Mouse (Mus musculus) frontal cortex, adult (tissue): ENCODE results near the gene Brwd3.

Experiments
- ATAC-seq: cut with Nextera tagmentation; 2 replicates; pipeline ENCODE4 v1.9.2; 2017; ENCODE audit warnings: mild to moderate bottlenecking, moderate library complexity, mixed read lengths; ENCODE audit not compliant: low TSS enrichment

The Brwd3 gene

DNA sequence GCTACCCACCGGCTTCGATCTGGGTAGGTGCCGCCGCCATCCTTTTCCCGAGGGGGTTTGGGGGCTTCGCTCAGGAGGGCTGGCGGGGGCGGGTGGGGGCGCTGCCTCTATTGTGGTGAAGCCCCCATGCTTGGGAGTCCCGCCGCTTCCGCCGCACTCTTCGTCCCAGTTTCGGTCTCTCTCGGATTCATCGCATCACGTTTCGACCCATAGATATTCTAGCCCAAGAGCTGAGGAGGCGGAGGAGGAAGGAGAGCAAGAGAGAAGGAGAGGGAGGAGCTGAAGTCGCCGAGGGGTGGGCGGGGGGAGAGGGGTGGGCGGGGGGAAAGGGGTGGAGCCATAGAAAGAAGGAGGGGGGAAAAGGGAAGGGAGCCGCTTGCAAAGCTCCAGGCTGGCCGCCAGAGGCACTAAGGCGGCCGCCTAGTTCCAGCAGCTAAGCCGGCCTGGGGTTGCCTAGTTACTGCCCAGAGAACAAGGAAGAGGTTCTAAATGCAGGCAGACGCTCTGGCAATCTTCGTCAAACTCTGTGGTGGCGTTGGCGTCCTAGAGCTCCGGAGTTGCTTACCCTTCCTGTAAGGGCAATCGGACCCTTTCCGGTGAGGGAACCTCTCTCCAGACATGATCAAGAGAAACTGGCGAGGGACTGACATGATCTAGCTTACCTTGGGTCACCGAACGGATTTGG, at the start of gene Brwd3:
Gene Brwd3, minus strand, starts transcription at position 283 of the 685 bp plus-strand sequence.
- peak; percentile 97 for ATAC-seq

DNA sequence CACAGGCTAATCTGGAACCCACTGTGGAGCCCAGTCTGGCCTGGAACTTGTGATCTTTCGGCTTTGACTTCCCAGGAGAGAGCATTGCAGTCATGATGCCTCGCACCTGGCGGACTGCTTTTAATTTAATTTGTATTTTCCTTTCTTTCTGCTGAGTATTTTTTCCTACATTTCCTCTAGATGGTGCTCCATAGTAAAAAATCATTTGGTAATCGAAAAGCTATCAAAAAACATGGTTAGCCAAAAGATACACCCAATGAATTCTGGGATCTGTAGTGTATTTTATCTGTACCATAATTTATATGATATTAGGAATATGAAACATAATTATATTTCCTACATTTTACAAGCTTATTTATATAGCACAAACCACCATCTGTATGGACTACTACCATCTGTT, 28.5 kb upstream of the Brwd3 start:
- peak; percentile 55; the same call in 1 of the 2 replicates for ATAC-seq

DNA sequence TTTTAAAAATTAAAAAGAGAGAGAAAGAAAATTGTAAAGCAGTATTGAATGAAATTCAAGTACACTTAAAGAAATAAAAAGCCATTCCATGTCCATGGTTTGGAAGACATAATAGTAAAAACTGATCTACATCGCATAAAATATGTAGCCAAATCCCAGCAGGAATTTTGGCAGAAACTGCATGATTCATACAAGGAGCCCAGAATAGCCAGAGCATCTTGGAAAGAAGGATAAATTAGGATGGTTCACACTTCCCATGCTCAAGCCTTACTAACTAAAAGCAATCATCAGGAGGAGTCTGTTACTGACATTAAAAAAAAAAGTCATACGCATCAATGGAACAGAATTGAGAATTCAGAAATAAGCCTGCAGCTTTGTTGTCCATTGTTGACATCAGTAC, 8.5 kb upstream of the Brwd3 start:
- peak; percentile 98 for ATAC-seq

DNA sequence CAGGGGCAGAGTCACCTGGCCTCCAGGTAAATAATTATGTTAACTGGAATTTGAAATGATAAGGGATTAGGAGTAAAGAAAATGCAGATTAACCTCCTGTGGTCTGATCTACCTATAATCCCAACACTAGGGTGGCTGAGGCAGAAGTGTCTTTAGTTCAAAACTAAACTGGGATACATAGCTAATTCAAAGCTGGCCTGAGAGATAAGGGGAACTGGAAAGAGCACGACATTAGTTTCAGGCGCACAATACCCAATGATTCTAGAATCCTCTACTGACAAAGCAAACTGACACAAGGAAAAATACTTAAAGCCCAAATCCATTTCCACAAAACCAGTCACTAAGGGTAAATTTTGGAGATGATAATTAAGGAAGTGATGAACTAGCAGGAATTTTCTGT, 2.2 kb upstream of the Brwd3 start:
- no peak for ATAC-seq

DNA sequence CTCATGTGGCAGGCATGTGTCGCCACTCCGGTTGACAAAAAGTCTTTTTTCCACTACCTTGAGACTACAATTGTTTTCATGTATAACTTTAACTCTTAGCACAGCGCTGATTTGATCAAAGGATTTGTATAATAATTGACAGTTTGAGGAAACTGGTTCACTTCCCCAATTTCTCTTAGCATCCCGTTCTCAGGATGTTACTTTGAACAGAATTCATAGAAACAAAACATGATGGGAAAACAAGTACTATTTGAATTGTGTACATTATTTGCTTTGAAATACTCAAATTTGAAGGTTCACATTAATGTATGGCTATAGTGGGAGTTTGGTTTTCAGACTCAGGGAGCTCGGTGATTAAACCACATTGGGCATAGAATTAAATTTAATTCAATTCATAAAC, 1.1 kb upstream of the Brwd3 start:
- ATAC-seq: no peak

DNA sequence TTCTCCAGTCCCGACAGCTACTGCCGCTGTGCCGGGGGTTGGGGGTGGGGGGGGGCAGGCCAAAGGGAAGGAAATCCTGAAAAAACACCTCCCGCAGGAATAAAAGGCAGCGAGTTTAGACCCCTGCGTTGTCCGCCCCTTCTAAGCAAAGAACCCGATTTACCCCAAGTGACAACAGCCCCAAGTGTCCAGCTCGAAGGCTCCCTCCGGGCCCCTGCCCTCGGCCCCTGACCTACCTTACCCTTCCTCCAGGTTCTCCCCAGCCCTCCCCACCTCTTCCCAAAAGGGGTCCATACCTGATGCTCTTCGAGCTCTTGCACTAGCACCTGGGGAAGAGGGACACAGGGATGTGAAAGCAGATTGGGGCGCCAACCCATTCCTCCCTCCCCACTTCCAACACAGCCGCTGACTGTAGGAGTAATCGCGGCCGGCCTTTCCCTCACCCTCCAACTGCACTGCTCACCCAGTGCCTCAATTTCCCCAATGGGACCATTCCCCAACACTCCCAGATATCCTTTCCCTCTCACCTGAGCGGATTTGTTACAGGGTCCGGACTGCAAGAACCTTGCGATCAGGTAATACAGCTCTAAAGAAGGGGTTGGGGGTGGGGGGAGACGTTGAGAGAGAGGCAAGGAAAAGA, 671 bp downstream of the Brwd3 start:
- peak; percentile 44; the same call in 1 of the 2 replicates for ATAC-seq

DNA sequence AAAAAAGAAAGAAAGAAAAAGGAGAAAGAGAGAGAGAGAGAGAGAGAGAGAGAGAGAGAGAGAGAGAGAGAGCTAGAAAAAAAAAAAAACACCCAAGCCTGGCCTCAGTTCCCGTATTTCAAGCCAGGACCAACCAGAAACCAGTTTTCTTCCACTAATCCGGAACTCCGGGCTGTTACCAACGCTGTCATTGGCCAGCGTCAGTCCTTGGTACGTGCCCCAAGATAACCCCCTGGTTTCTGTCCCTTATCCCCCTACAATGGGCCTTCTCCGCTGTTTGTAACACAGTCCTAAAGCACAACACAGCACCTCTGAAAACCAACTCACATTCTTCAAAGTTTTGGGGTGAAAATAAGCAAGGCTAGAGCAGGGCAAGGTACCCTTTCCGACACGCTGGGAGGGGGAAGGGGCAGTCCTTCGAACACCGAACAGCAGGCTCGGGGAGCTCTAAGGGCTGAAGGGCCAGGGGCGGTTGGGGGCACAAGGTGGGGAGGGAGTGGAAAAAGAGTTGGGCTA, 1.4 kb downstream of the Brwd3 start:
- ATAC-seq: peak; percentile 92

DNA sequence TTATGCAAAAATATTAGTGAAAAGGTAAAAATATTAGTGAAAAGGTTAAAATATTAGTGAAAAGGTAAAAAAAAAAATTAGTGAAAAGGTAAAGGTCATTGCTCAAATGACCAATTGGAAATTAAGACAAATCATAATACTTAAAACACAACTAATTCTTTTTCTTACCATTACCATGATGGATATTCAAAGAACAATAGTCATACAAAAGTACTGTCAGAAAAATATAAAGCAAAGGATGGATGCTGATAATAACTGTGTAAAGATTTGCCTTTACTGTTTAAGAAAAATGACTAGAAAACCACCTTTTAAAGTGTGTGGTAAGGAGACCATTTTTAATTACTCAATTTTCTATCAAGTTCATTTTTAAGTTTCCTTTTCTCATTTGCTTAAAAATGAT, 2.9 kb downstream of the Brwd3 start:
- no peak for ATAC-seq

DNA sequence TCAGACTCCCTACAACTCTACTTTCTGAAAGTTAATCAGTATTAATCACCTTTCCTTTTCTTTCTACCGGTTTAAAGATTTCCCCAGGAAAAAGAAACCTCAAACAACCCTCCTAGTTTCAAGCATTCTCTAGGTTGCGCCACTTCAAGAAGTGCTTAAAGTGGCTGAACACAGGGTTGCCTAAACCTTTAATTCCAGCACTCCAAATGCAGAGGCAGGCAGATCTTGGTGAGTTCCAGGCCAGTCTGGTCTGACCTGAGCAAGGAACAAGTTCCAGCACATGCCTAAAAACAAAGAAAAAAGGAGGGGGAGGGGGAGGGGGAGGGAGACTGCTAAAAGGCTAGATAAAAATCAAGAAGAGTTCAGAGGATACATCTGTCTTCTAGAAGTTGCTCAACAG, 6.1 kb downstream of the Brwd3 start:
- no peak for ATAC-seq

DNA sequence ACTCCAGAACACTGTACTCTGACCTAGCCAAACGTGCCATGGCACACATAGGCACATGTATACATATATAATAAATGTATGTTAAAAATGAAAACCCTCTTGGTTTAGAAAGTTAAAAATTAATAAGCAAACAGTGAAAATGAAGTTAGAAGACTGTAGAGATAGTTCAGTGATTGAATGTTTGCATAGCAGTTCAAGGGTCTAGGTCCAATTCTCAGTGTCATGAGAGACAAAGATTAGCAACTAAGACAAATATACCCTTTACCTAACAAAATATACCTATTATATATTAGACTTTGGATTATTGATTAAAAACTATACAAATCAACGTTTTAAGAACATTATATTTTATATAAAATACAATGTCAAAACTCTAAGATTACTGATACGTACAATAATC, 36.9 kb downstream of the Brwd3 start:
- ATAC-seq: no peak

DNA sequence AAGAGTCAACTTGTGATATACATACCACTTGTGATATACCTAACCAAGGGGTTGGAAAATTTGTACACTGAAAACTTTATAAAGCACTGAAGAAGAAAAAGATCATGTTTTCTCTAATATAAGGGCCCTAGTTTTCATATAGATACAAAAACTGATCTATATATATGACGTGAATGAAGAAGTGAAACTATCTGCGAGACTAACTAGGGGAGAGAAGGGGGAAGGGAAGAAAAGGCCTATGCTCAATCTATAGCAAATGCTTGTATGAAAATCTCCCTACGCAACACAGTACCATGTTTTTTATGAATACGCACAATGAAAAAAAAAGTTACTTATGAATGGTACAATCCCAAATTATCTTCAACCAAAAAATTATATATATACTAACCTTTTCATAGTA, 50.4 kb downstream of the Brwd3 start:
- no peak for ATAC-seq

DNA sequence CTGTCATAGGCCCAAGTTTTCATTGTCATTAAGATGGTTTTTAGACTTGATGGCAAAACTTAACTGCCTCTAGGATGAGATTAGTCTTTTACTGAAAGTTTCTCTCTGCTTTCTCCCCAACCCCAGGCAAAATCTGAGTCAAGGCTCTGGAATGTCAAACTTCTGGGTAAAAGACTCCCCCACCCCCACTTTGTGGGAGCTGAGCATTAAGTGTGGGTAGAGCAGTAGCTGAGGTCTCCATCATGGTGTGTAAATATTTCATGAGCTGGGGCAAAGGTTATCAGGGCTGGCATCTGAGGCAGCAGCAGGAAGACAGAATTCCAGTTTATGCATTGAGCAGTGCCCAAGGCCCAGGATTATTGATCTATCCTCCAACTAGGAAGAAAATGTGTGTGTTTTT, 102.4 kb downstream of the Brwd3 start:
- ATAC-seq: no peak

DNA sequence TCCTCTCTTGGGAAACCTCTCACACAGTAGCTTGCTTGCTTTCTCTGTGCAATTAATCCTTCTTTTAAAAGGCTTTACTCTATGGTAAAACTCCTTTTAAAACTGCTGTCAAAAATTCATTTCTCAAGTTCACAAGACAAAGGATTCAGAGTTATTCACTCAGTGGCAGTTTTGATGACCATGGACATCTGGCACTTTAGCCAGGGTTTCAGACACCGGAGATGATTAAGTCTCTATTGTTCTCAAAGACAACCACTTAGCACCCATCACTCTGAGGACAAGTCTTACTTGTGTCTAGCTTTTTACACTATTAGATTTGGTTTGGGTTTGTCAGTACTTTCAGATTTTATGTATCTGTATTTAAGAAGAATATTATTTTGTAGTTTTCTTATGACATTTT, 104.6 kb downstream of the Brwd3 start:
- no peak for ATAC-seq

DNA sequence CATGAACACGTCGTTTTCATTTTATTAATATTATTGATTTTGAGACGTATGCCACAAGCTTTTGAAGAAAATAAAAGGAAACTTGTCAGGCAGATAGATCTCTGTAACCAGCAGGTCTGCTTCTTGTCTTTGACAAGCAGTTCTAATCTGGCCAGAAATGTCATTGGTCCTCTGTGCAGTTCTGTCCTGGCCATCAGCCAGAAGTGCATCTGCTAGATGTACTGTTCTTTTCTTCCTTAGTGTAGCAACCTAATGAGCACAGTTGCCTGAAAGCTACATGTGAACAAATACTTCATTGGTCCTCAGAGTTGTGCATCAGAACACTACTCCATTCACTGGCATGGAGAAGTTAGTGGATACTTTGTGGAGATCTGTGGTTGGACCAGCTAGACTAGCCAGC, 105.1 kb downstream of the Brwd3 start:
- no peak for ATAC-seq

DNA sequence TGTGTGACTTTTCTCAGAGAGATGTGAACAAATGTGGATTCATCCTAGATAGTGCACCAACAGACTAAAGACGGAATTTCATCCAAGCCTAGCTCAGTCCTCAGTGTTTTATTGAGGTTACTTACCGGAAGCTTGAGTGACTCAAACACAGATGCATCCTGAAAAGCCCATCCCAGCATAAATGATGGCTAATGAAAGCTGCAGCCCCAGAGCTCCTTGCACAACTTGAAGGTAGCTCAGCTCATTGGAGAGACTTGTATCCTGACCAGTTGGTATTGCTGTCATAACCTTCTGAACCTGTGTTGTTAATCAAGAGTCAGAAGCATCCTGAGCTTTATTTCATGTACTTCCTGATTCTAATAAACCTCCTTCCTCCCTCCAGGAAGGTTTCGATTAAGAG, 105.8 kb downstream of the Brwd3 start:
- ATAC-seq: no peak

DNA sequence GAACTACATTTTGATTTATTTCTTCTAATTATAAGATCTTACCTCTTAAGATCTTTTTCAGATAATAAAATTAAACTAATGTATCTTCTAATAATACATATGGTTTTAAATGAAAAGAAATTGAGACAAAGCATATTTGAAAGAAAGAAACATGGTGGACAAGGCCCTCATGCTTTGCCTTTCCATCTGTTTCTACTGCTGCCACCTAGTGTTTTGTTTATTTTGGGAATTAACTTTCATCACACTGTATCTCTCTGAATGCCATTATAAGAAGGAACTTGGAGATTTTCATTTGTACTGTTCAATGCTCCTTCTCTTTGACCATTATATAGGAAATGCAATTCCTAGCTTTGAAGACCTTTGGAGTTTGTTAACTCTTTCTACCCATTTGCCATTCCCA, 109.9 kb downstream of the Brwd3 start:
- ATAC-seq: no peak

DNA sequence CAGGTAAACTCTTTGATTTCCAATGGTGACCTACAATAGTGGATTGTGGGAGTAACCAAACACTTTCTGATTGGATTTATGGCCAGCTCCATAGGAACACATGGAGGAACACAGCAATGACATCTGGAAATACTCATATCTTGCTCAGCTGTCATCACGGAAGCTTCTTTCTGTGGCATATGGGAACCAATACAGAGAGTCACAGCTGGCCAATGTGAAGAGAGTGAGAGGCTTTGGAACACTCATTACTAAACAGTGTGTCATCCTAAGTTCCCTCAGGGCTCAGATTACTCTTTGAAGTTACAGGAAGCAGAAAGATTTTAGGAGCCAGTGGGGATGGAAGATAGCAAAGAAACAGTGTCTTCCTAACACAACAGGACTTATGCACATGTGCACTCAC, 111.7 kb downstream of the Brwd3 start:
- ATAC-seq: no peak

DNA sequence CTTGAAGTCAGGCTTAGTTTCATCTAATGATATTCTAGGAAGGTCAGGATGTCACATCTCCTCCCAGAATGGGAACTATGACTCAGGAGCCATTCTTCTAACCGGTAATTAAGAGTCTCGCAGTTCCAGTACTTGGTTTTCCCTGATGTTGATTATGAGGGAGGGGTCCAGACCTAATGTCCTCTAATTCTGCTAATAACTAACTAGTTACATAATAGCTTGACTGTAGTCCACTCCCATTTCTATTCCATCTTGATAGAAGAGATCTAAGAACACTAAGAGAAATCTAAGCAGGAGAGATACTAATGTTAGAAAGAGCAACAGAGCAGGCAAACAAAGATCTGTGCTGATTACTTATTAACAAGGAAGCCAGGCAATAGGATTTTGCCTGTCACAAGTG, 129.9 kb downstream of the Brwd3 start:
- no peak for ATAC-seq
